12 mouse cellular contexts compared by ENCODE assay signal in the genomic region with DNA sequence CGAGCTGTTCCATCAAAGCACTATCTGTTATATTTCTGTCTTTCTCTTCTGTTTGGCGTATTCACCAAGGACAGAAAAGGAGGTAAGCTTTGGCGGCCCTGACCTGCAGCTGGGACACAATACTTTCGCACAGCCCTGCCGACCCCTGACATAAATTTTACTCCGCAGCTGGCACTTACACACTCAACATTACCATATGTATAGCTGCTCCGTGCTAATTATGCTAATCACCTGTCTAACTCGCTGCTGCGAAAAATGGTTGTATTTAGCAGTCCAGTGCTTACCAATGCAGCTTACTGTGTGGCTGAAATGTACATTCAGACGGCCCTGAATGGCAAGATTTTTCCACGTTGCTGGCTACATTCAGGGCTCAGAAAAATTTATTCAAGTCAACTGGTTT. TPM values are rescaled to one million over a fixed set of nuclear protein-coding genes. Genes with fewer than 3 reads are reported as not detected.
DNase-seq lines count a peak whose midpoint lies in the region; ATAC-seq and TF ChIP-seq lines count a peak whose summit lies in the region.
"Had no signal": no experiment of that assay in that cellular context is flagged by ENCODE, and none has a peak within 500 bp of the region (broad histone marks: within the 10 kb centered on the region; RNA-seq: fewer than 3 reads in every experiment).

No protein-coding gene starts in this region.

- no peak overlapping the region for H3K9ac ChIP-seq in embryonic facial prominence, embryonic 11.5 days (replicated peaks; ENCODE audit: low read length)
- H3K9ac ChIP-seq in hindbrain, embryonic 14.5 days, result 0 out of 2 replicates have a peak overlapping the region, but pooled peaks have one; percentile 3
- no peak overlapping the region for H3K9ac ChIP-seq in midbrain, embryonic 15.5 days
- H3K9ac ChIP-seq: embryonic facial prominence, embryonic 15.5 days had no signal

- peak; percentile 51; the same call in 1 of the 2 replicates for ATAC-seq in embryonic facial prominence, embryonic 11.5 days (replicated peaks; ENCODE audit: insufficient number of reproducible peaks, low FRiP score, low TSS enrichment, low read depth)
- ATAC-seq in hindbrain, embryonic 14.5 days (ENCODE audit: low FRiP score), result peak; percentile 67
- ATAC-seq in midbrain, embryonic 15.5 days (replicated peaks), result peak; percentile 70
- no peak for ATAC-seq in megakaryocyte, adult 5-6 weeks (ENCODE audit: poor library complexity, severe bottlenecking)
- ATAC-seq: activated CD4-positive, CD25-positive, alpha-beta regulatory T cell, adult 4 months had no signal

- 41% methylated on average over 11 of the region's 11 CpGs for WGBS in embryonic facial prominence, embryonic 11.5 days
- WGBS in hindbrain, embryonic 14.5 days, result 9% methylated on average over 11 of the region's 11 CpGs
- 10% methylated on average over 11 of the region's 11 CpGs for WGBS in midbrain, embryonic 15.5 days

- no peak overlapping the region for H3K27ac ChIP-seq in embryonic facial prominence, embryonic 11.5 days (replicated peaks; ENCODE audit: low read depth, low read length)
- peak overlapping the region; percentile 69 for H3K27ac ChIP-seq in hindbrain, embryonic 14.5 days
- peak overlapping the region; percentile 42 for H3K27ac ChIP-seq in midbrain, embryonic 15.5 days
- H3K27ac ChIP-seq: embryonic facial prominence, embryonic 15.5 days had no signal

- peak overlapping the region; percentile 8; the same call in 1 of the 2 replicates for H3K4me3 ChIP-seq in E14TG2a.4 (replicated peaks; ENCODE audit: low read length)
- no peak overlapping the region for H3K4me3 ChIP-seq in embryonic facial prominence, embryonic 11.5 days (ENCODE audit: low read depth, low read length)
- no peak overlapping the region for H3K4me3 ChIP-seq in hindbrain, embryonic 14.5 days (replicated peaks; ENCODE audit: low read length)
- H3K4me3 ChIP-seq in midbrain, embryonic 15.5 days, result no peak overlapping the region
- H3K4me3 ChIP-seq: embryonic facial prominence, embryonic 15.5 days had no signal

- H3K4me1 ChIP-seq in E14TG2a.4 (replicated peaks; ENCODE audit: low read depth, low read length), result peaks cover 99% of the 10 kb centered on the region
- peaks cover 16% of the 10 kb centered on the region; the same call in 1 of the 2 replicates for H3K4me1 ChIP-seq in embryonic facial prominence, embryonic 11.5 days (ENCODE audit: control insufficient read depth, insufficient read depth, low read length)
- H3K4me1 ChIP-seq in hindbrain, embryonic 14.5 days (replicated peaks; ENCODE audit: control insufficient read depth, insufficient read depth, low read length), result peaks cover 75% of the 10 kb centered on the region
- H3K4me1 ChIP-seq in midbrain, embryonic 15.5 days, result peaks cover 64% of the 10 kb centered on the region

- DNase-seq in embryonic facial prominence, embryonic 11.5 days (ENCODE audit: low spot score), result no peak
- DNase-seq in hindbrain, embryonic 14.5 days (ENCODE audit: low spot score), result no peak
- no peak for DNase-seq in MN1 (ENCODE audit: low spot score)
- no peak for DNase-seq in layer of hippocampus, postnatal 25 days (ENCODE audit: extremely low spot score in 1 of 2, low spot score in 1 of 2)
- DNase-seq in urinary bladder, postnatal 14 days (ENCODE audit: low spot score), result no peak
- DNase-seq: gastrocnemius, postnatal 36 days had no signal

- H3K27me3 ChIP-seq in E14TG2a.4 (ENCODE audit: insufficient read depth, low read length), result no peaks in the 10 kb centered on the region
- H3K27me3 ChIP-seq in embryonic facial prominence, embryonic 11.5 days (ENCODE audit: control insufficient read depth, insufficient read depth, low read length), result no peaks in the 10 kb centered on the region
- H3K27me3 ChIP-seq in hindbrain, embryonic 14.5 days (ENCODE audit: control insufficient read depth, insufficient read depth, low read length), result no peaks in the 10 kb centered on the region
- H3K27me3 ChIP-seq in midbrain, embryonic 15.5 days (replicated peaks), result no peaks in the 10 kb centered on the region
- H3K27me3 ChIP-seq: CH12.LX; embryonic facial prominence, embryonic 15.5 days had no signal

- no peak for TF ChIP-seq CTCF in E14TG2a.4 (conservative IDR thresholded peaks at IDR 0.05; ENCODE audit: low read length)

- H3K9me3 ChIP-seq in E14TG2a.4 (ENCODE audit: low read length), result no peaks in the 10 kb centered on the region
- H3K9me3 ChIP-seq in embryonic facial prominence, embryonic 11.5 days (replicated peaks; ENCODE audit: control insufficient read depth, low read length), result no peaks in the 10 kb centered on the region
- H3K9me3 ChIP-seq in hindbrain, embryonic 14.5 days (ENCODE audit: control insufficient read depth, low read length), result no peaks in the 10 kb centered on the region
- no peaks in the 10 kb centered on the region for H3K9me3 ChIP-seq in midbrain, embryonic 15.5 days
- H3K9me3 ChIP-seq: embryonic facial prominence, embryonic 15.5 days had no signal

- H3K36me3 ChIP-seq in E14TG2a.4 (ENCODE audit: insufficient read depth, low read length), result peaks cover 88% of the 10 kb centered on the region
- no peaks in the 10 kb centered on the region for H3K36me3 ChIP-seq in embryonic facial prominence, embryonic 11.5 days (replicated peaks; ENCODE audit: control insufficient read depth, insufficient read depth, low read depth, low read length)
- H3K36me3 ChIP-seq in hindbrain, embryonic 14.5 days (replicated peaks; ENCODE audit: control insufficient read depth, insufficient read depth), result no peaks in the 10 kb centered on the region
- H3K36me3 ChIP-seq in midbrain, embryonic 15.5 days (replicated peaks), result no peaks in the 10 kb centered on the region

- no peak overlapping the region for H3K4me2 ChIP-seq in embryonic facial prominence, embryonic 11.5 days (ENCODE audit: low read depth, low read length)
- peak overlapping the region; percentile 85 for H3K4me2 ChIP-seq in hindbrain, embryonic 14.5 days (replicated peaks)
- H3K4me2 ChIP-seq in midbrain, embryonic 15.5 days, result peak overlapping the region; percentile 25

RNA-seq across cellular contexts. Expression of a gene that starts 18.8 kb away (rescaled TPM):
- polyA plus RNA-seq in embryonic facial prominence, embryonic 11.5 days (2014; fragmentation: Nextera tagmentation; extraction: Ambion mirVana), result 24.9 and 27.4 TPM in 2 replicates
- 22.7 and 24.2 TPM in 2 replicates for polyA plus RNA-seq in hindbrain, embryonic 14.5 days (2014; fragmentation: Nextera tagmentation; extraction: Ambion mirVana)
- 15.5 and 15.7 TPM in 2 replicates for polyA plus RNA-seq in midbrain, embryonic 15.5 days (2015; fragmentation: Nextera tagmentation; extraction: Ambion mirVana)
- 3.1 and 3.6 TPM in 2 replicates for total RNA-seq in megakaryocyte, adult 5-6 weeks (2015)
- total RNA-seq in megakaryocyte, adult 5-6 weeks (2017), result 2.3 and 2.5 TPM in 2 replicates
- 10 to 100 TPM; 39.9 to 47.9 TPM for total RNA-seq in layer of hippocampus, postnatal 25 days (2021)

RNA-seq across cellular contexts. Expression of a gene that starts 57.5 kb away (rescaled TPM):
- 21.8 and 25.9 TPM in 2 replicates for polyA plus RNA-seq in embryonic facial prominence, embryonic 11.5 days (2014; fragmentation: Nextera tagmentation; extraction: Ambion mirVana)
- 15.5 and 15.9 TPM in 2 replicates for polyA plus RNA-seq in hindbrain, embryonic 14.5 days (2014; fragmentation: Nextera tagmentation; extraction: Ambion mirVana)
- polyA plus RNA-seq in midbrain, embryonic 15.5 days (2015; fragmentation: Nextera tagmentation; extraction: Ambion mirVana), result 15.3 and 16.1 TPM in 2 replicates
- 5.9 and 9.6 TPM in 2 replicates for total RNA-seq in megakaryocyte, adult 5-6 weeks (2015)
- total RNA-seq in megakaryocyte, adult 5-6 weeks (2017), result 6.5 and 9.8 TPM in 2 replicates
- total RNA-seq in layer of hippocampus, postnatal 25 days (2021), result 1 to 10 TPM; 5.4 to 7.7 TPM
